Mouse (Mus musculus): Measurements from ENCODE around the gene Zfp84. TPM values are rescaled to one million over a fixed set of nuclear protein-coding genes. Genes with fewer than 3 reads are reported as not detected.
A peak's percentile ranks its signal among the peaks of the same experiment; 100 is the strongest.

Gene Zfp84
- polyA plus RNA-seq, 1 experiment, result 3.0 TPM

- peaks cover 6% of the 10 kb centered on the region for H3K36me3 ChIP-seq (ENCODE audit: control insufficient read depth, insufficient read depth)
- no peaks in the 10 kb centered on the region for H3K27me3 ChIP-seq (ENCODE audit: control insufficient read depth, insufficient read depth, insufficient read length)
- peaks cover 15% of the 10 kb centered on the region for H3K79me3 ChIP-seq (ENCODE audit: low read depth)
- peaks cover 40% of the 10 kb centered on the region for H3K79me2 ChIP-seq (ENCODE audit: control insufficient read depth, insufficient read depth)
- H3ac ChIP-seq (ENCODE audit: control insufficient read depth, insufficient read length, low read depth), result peak overlapping the region; percentile 57
- TF ChIP-seq USF1 (IDR thresholded peaks at IDR 0.05; ENCODE audit: low read depth) (no peak), MYOD1 (IDR thresholded peaks at IDR 0.05; ENCODE audit: control insufficient read depth, insufficient read length, low read depth) (no peak), MYOG (IDR thresholded peaks at IDR 0.05; ENCODE audit: control insufficient read depth, extremely low read depth, insufficient read length) (no peak), CEBPB (IDR thresholded peaks at IDR 0.05; ENCODE audit: low read depth) (no peak), FOSL1 (IDR thresholded peaks at IDR 0.05; ENCODE audit: insufficient read depth, low read length, poor library complexity, severe bottlenecking) (no peak), CTCF (IDR thresholded peaks at IDR 0.05; ENCODE audit: control insufficient read depth, insufficient read depth, insufficient read length) (no peak), MAX (IDR thresholded peaks at IDR 0.05) (no peak)
- peak overlapping the region; percentile 32 for H3K4me3 ChIP-seq (ENCODE audit: insufficient read depth, poor library complexity, severe bottlenecking)
Observed at GRCm38 (mm10) chr7:29818619-29819254, 50.4 kb downstream of the Zfp84 start.

- Histone ChIP-seq H3K36me3 (ENCODE audit: control insufficient read depth, insufficient read depth) (peaks cover 42% of the 10 kb centered on the region), H3K27me3 (ENCODE audit: control insufficient read depth, insufficient read depth, insufficient read length) (no peaks in the 10 kb centered on the region), H3K4me3 (ENCODE audit: insufficient read depth, poor library complexity, severe bottlenecking) (no peak overlapping the region)
Observed at GRCm38 (mm10) chr7:29828001-29828400, 59.6 kb downstream of the Zfp84 start.

More at GRCm38 (mm10) chr7:29828001-29828400, 59.6 kb downstream of the Zfp84 start:
- no peak overlapping the region for H3ac ChIP-seq (ENCODE audit: control insufficient read depth, insufficient read length, low read depth)
- TF ChIP-seq CEBPB (IDR thresholded peaks at IDR 0.05; ENCODE audit: low read depth) (no peak), MYOD1 (IDR thresholded peaks at IDR 0.05; ENCODE audit: control insufficient read depth, insufficient read length, low read depth) (no peak), FOSL1 (IDR thresholded peaks at IDR 0.05; ENCODE audit: insufficient read depth, low read length, poor library complexity, severe bottlenecking) (no peak), CTCF (IDR thresholded peaks at IDR 0.05; ENCODE audit: control insufficient read depth, insufficient read depth, insufficient read length) (no peak), MAX (IDR thresholded peaks at IDR 0.05) (no peak), MYOG (IDR thresholded peaks at IDR 0.05; ENCODE audit: control insufficient read depth, extremely low read depth, insufficient read length) (no peak), USF1 (IDR thresholded peaks at IDR 0.05; ENCODE audit: low read depth) (no peak)
- no peaks in the 10 kb centered on the region for H3K79me2 ChIP-seq (ENCODE audit: control insufficient read depth, insufficient read depth)
- no peaks in the 10 kb centered on the region for H3K79me3 ChIP-seq (ENCODE audit: low read depth)

Small RNAs within 50 kb of the gene (microRNA-seq; reads per million reads assigned to microRNA genes)
- gene Mir1964 (ENCODE audit: borderline microRNAs expressed), result 2.8 reads per million, percentile 44 among the genes with 10 or more reads in this experiment

Other genes with a start within 250 kb of the Zfp84 start
- 30.1 TPM for gene Sipa1l3, start 249.9 kb upstream of the Zfp84 start, polyA plus RNA-seq (2012; fragmentation: generic; extraction: Trizol)
- gene Catsperg2, start 41.5 kb upstream of the Zfp84 start, polyA plus RNA-seq (2012; fragmentation: generic; extraction: Trizol), result not detected
- gene Zfp30, start 15.4 kb downstream of the Zfp84 start, polyA plus RNA-seq (2012; fragmentation: generic; extraction: Trizol), result 1.4 TPM
- gene Zfp790, start 47.6 kb downstream of the Zfp84 start, polyA plus RNA-seq (2012; fragmentation: generic; extraction: Trizol), result 2.5 TPM
- 1.0 TPM for gene Zfp940, start 85.1 kb downstream of the Zfp84 start, polyA plus RNA-seq (2012; fragmentation: generic; extraction: Trizol)
- gene Zfp420, start 91.4 kb downstream of the Zfp84 start, polyA plus RNA-seq (2012; fragmentation: generic; extraction: Trizol), result 0.78 TPM
- 3.0 TPM for gene Zfp27, start 138.0 kb downstream of the Zfp84 start, polyA plus RNA-seq (2012; fragmentation: generic; extraction: Trizol)
- 1.8 TPM for gene Zfp383, start 139.7 kb downstream of the Zfp84 start, polyA plus RNA-seq (2012; fragmentation: generic; extraction: Trizol)
- gene Zfp74, start 185.5 kb downstream of the Zfp84 start, polyA plus RNA-seq (2012; fragmentation: generic; extraction: Trizol), result 1.9 TPM
- 11.0 TPM for gene Zfp568, start 215.4 kb downstream of the Zfp84 start, polyA plus RNA-seq (2012; fragmentation: generic; extraction: Trizol)

Measured in C2C12 (cell line).